Mouse (Mus musculus): ENCODE results near the gene 1110051M20Rik. TPM values are rescaled to one million over a fixed set of nuclear protein-coding genes. Genes with fewer than 3 reads are reported as not detected.

The 1110051M20Rik gene
- polyA plus RNA-seq, 1 experiment from 2014 or later = 27.0 TPM

- Histone ChIP-seq H3K4me3 (ENCODE audit: low read depth, low read length) (no peak overlapping the region), H3K9ac (replicated peaks; ENCODE audit: low read depth) (no peak overlapping the region), H3K36me3 (ENCODE audit: insufficient read depth, low read length) (peaks cover 21% of the 10 kb centered on the region; the same call in 1 of the 2 replicates), H3K9me3 (ENCODE audit: low read length) (no peaks in the 10 kb centered on the region), H3K4me1 (ENCODE audit: insufficient read depth, low read depth, low read length) (peaks cover 4% of the 10 kb centered on the region; the same call in 1 of the 2 replicates), H3K27ac (ENCODE audit: low read length) (no peak overlapping the region), H3K4me2 (replicated peaks; ENCODE audit: low read depth, low read length) (no peak overlapping the region), H3K27me3 (replicated peaks; ENCODE audit: insufficient read depth, low read length) (no peaks in the 10 kb centered on the region)
- WGBS = 59% methylated on average over 7 of the region's 7 CpGs
- DNase-seq (ENCODE audit: low spot score) (no peak), ATAC-seq (no peak)
- TF ChIP-seq CTCF (IDR thresholded peaks at IDR 0.05) (no peak), EP300 (IDR thresholded peaks at IDR 0.05) (no peak)
Measured at GRCm38 (mm10) chr2:91470055-91470647, 25.6 kb upstream of the 1110051M20Rik start.

- H3K9ac ChIP-seq (replicated peaks; ENCODE audit: low read depth) = no peak overlapping the region
- H3K27ac ChIP-seq (ENCODE audit: low read length) = peak overlapping the region; percentile 55
- H3K4me2 ChIP-seq (replicated peaks; ENCODE audit: low read depth, low read length) = no peak overlapping the region
- DNase-seq (ENCODE audit: low spot score) (no peak), ATAC-seq (peak; percentile 34)
- 36% methylated on average over 8 of the region's 8 CpGs for WGBS
- TF ChIP-seq EP300 (IDR thresholded peaks at IDR 0.05) (no peak), CTCF (IDR thresholded peaks at IDR 0.05) (no peak)
- no peak overlapping the region for H3K4me3 ChIP-seq (ENCODE audit: low read depth, low read length)
- peaks cover 7% of the 10 kb centered on the region; the same call in 1 of the 2 replicates for H3K4me1 ChIP-seq (ENCODE audit: insufficient read depth, low read depth, low read length)
- H3K9me3 ChIP-seq (ENCODE audit: low read length) = no peaks in the 10 kb centered on the region
- peaks cover 7% of the 10 kb centered on the region; the same call in 1 of the 2 replicates for H3K36me3 ChIP-seq (ENCODE audit: insufficient read depth, low read length)
- H3K27me3 ChIP-seq (replicated peaks; ENCODE audit: insufficient read depth, low read length) = no peaks in the 10 kb centered on the region
Measured at GRCm38 (mm10) chr2:91467613-91468012, 23.1 kb upstream of the 1110051M20Rik start.

- Histone ChIP-seq H3K4me1 (ENCODE audit: insufficient read depth, low read depth, low read length) (peaks cover 23% of the 10 kb centered on the region), H3K9me3 (ENCODE audit: low read length) (no peaks in the 10 kb centered on the region), H3K9ac (replicated peaks; ENCODE audit: low read depth) (no peak overlapping the region), H3K36me3 (ENCODE audit: insufficient read depth, low read length) (no peaks in the 10 kb centered on the region), H3K27me3 (replicated peaks; ENCODE audit: insufficient read depth, low read length) (no peaks in the 10 kb centered on the region), H3K4me3 (ENCODE audit: low read depth, low read length) (no peak overlapping the region), H3K27ac (ENCODE audit: low read length) (no peak overlapping the region), H3K4me2 (replicated peaks; ENCODE audit: low read depth, low read length) (no peak overlapping the region)
- no peak for ATAC-seq
- DNase-seq (ENCODE audit: low spot score) = no peak
- 74% methylated on average over 3 of the region's 3 CpGs for WGBS
- TF ChIP-seq EP300 (IDR thresholded peaks at IDR 0.05) = no peak
- no peak for TF ChIP-seq CTCF (IDR thresholded peaks at IDR 0.05)
Measured at GRCm38 (mm10) chr2:91465934-91466333, 21.4 kb upstream of the 1110051M20Rik start.

GRCm38 (mm10) chr2:91462681-91463080 lies 18.2 kb upstream of the 1110051M20Rik start:
- DNase-seq (ENCODE audit: low spot score) (no peak), ATAC-seq (no peak)
- H3K4me3 ChIP-seq (ENCODE audit: low read depth, low read length) = no peak overlapping the region
- WGBS = 24% methylated on average over 12 of the region's 12 CpGs
- TF ChIP-seq EP300 (IDR thresholded peaks at IDR 0.05) (no peak), CTCF (IDR thresholded peaks at IDR 0.05) (no peak)
- H3K4me2 ChIP-seq (replicated peaks; ENCODE audit: low read depth, low read length) = 0 out of 2 replicates have a peak overlapping the region, but pooled peaks have one; percentile 20
- H3K27me3 ChIP-seq (replicated peaks; ENCODE audit: insufficient read depth, low read length) = no peaks in the 10 kb centered on the region
- H3K36me3 ChIP-seq (ENCODE audit: insufficient read depth, low read length) = no peaks in the 10 kb centered on the region
- peaks cover 25% of the 10 kb centered on the region for H3K4me1 ChIP-seq (ENCODE audit: insufficient read depth, low read depth, low read length)
- peak overlapping the region; percentile 62; the same call in 1 of the 2 replicates for H3K27ac ChIP-seq (ENCODE audit: low read length)
- no peak overlapping the region for H3K9ac ChIP-seq (replicated peaks; ENCODE audit: low read depth)
- no peaks in the 10 kb centered on the region for H3K9me3 ChIP-seq (ENCODE audit: low read length)

- DNase-seq (ENCODE audit: low spot score) = no peak
- WGBS = 15% methylated on average over 2 of the region's 2 CpGs
- peaks cover 23% of the 10 kb centered on the region for H3K4me1 ChIP-seq (ENCODE audit: insufficient read depth, low read depth, low read length)
- ATAC-seq = no peak
- no peak overlapping the region for H3K4me3 ChIP-seq (ENCODE audit: low read depth, low read length)
- H3K9me3 ChIP-seq (ENCODE audit: low read length) = no peaks in the 10 kb centered on the region
- TF ChIP-seq EP300 (IDR thresholded peaks at IDR 0.05) (no peak), CTCF (IDR thresholded peaks at IDR 0.05) (no peak)
- peak overlapping the region; percentile 20; the same call in 1 of the 2 replicates for H3K4me2 ChIP-seq (replicated peaks; ENCODE audit: low read depth, low read length)
- H3K9ac ChIP-seq (replicated peaks; ENCODE audit: low read depth) = no peak overlapping the region
- no peaks in the 10 kb centered on the region for H3K27me3 ChIP-seq (replicated peaks; ENCODE audit: insufficient read depth, low read length)
- peak overlapping the region; percentile 62 for H3K27ac ChIP-seq (ENCODE audit: low read length)
- H3K36me3 ChIP-seq (ENCODE audit: insufficient read depth, low read length) = no peaks in the 10 kb centered on the region
Measured at GRCm38 (mm10) chr2:91462196-91462595, 17.7 kb upstream of the 1110051M20Rik start.

GRCm38 (mm10) chr2:91461341-91461740 lies 16.8 kb upstream of the 1110051M20Rik start:
- 58% methylated on average over 3 of the region's 3 CpGs for WGBS
- peaks cover 23% of the 10 kb centered on the region for H3K4me1 ChIP-seq (ENCODE audit: insufficient read depth, low read depth, low read length)

More at GRCm38 (mm10) chr2:91461341-91461740, 16.8 kb upstream of the 1110051M20Rik start:
- no peak overlapping the region for H3K4me3 ChIP-seq (ENCODE audit: low read depth, low read length)
- H3K4me2 ChIP-seq (replicated peaks; ENCODE audit: low read depth, low read length) = peak overlapping the region; percentile 20
- H3K27me3 ChIP-seq (replicated peaks; ENCODE audit: insufficient read depth, low read length) = no peaks in the 10 kb centered on the region
- H3K36me3 ChIP-seq (ENCODE audit: insufficient read depth, low read length) = no peaks in the 10 kb centered on the region
- H3K27ac ChIP-seq (ENCODE audit: low read length) = peak overlapping the region; percentile 62
- TF ChIP-seq CTCF (IDR thresholded peaks at IDR 0.05) = no peak
- TF ChIP-seq EP300 (IDR thresholded peaks at IDR 0.05) = no peak
- no peak overlapping the region for H3K9ac ChIP-seq (replicated peaks; ENCODE audit: low read depth)
- no peaks in the 10 kb centered on the region for H3K9me3 ChIP-seq (ENCODE audit: low read length)
- DNase-seq (ENCODE audit: low spot score) = peak; percentile 45
- ATAC-seq = peak; percentile 30

Data from lung, postnatal 0 days (tissue).